Mouse (Mus musculus) kidney, postnatal 10 days (tissue): ENCODE measurements at regions not wholly inside any gene's neighbourhood (a gene's known extent, or its start where the extent isn't known, plus 50 kb on each side); places are given as distances from the start of the nearest gene placed in this dataset.

Experiments
- DNase-seq: peaks from one replicate; pipeline ENCODE4 v3.0.0; 2021; ENCODE audit warnings: mixed read lengths

GRCm38 (mm10) chr4:55727178-55727577 lies 194.9 kb upstream of the Klf4 start:
- DNase-seq: no peak

GRCm38 (mm10) chr4:55726081-55726480 lies 193.8 kb upstream of the Klf4 start:
- DNase-seq: no peak

GRCm38 (mm10) chr4:55724286-55724685 lies 192.0 kb upstream of the Klf4 start:
- DNase-seq: no peak

- DNase-seq: no peak
Measured at GRCm38 (mm10) chr4:55723124-55723523, 190.9 kb upstream of the Klf4 start.

- no peak for DNase-seq
Measured at GRCm38 (mm10) chr4:55722388-55722787, 190.1 kb upstream of the Klf4 start.

- peak; percentile 63 for DNase-seq
Measured at GRCm38 (mm10) chr4:55721834-55722233, 189.6 kb upstream of the Klf4 start.

- no peak for DNase-seq
Measured at GRCm38 (mm10) chr4:55718438-55718837, 186.2 kb upstream of the Klf4 start.

- no peak for DNase-seq
Measured at GRCm38 (mm10) chr4:55716161-55716651, 183.9 kb upstream of the Klf4 start.

- DNase-seq: no peak
Measured at GRCm38 (mm10) chr4:55711500-55712341, 179.5 kb upstream of the Klf4 start.

GRCm38 (mm10) chr4:55710476-55710875 lies 178.2 kb upstream of the Klf4 start:
- no peak for DNase-seq

GRCm38 (mm10) chr4:55708808-55709207 lies 176.5 kb upstream of the Klf4 start:
- no peak for DNase-seq

GRCm38 (mm10) chr4:55707916-55708315 lies 175.7 kb upstream of the Klf4 start:
- DNase-seq: peak; percentile 14

GRCm38 (mm10) chr4:55704921-55705320 lies 172.7 kb upstream of the Klf4 start:
- DNase-seq: no peak

- no peak for DNase-seq
Measured at GRCm38 (mm10) chr4:55703346-55703916, 171.2 kb upstream of the Klf4 start.

GRCm38 (mm10) chr4:55701334-55701733 lies 169.1 kb upstream of the Klf4 start:
- no peak for DNase-seq

GRCm38 (mm10) chr4:55699917-55700316 lies 167.7 kb upstream of the Klf4 start:
- DNase-seq: no peak

GRCm38 (mm10) chr4:55699161-55699560 lies 166.9 kb upstream of the Klf4 start:
- no peak for DNase-seq

GRCm38 (mm10) chr4:55697108-55697507 lies 164.8 kb upstream of the Klf4 start:
- no peak for DNase-seq

GRCm38 (mm10) chr4:55696428-55696827 lies 164.2 kb upstream of the Klf4 start:
- peak; percentile 71 for DNase-seq

GRCm38 (mm10) chr4:55695246-55695645 lies 163.0 kb upstream of the Klf4 start:
- DNase-seq: no peak

GRCm38 (mm10) chr4:55689479-55689878 lies 157.2 kb upstream of the Klf4 start:
- no peak for DNase-seq

- no peak for DNase-seq
Measured at GRCm38 (mm10) chr4:55686771-55687170, 154.5 kb upstream of the Klf4 start.

- peak; percentile 55 for DNase-seq
Measured at GRCm38 (mm10) chr4:55672288-55672687, 140.0 kb upstream of the Klf4 start.

GRCm38 (mm10) chr4:55670258-55670657 lies 138.0 kb upstream of the Klf4 start:
- no peak for DNase-seq
